Mouse (Mus musculus) G1E-ER4 (cell line): ENCODE results near the gene Plcb4. TPM values are rescaled to one million over a fixed set of nuclear protein-coding genes. Genes with fewer than 3 reads are reported as not detected.

Experiments used
- GATA1 ChIP-seq: IDR thresholded peaks from one replicate; pipeline ENCODE4 v1.8.0; 2012; ENCODE audit warnings: low read length, inconsistent platforms
- polyA plus RNA-seq: library from polyadenylated mRNA; stranded (reverse); fragments of >175 nt; gene quantifications from 2 replicates; pipeline ENCODE4 v1.2.3, GENCODE M21; 2012

Plcb4 gene
- polyA plus RNA-seq, 1 experiment, result not detected

- TF ChIP-seq GATA1, result no peak
These were observed 232.9 kb downstream of the Plcb4 start for GRCm38 (mm10) chr2:135891686-135892085.

- TF ChIP-seq GATA1, result no peak
These were observed 235.8 kb downstream of the Plcb4 start for GRCm38 (mm10) chr2:135894582-135894981.

GRCm38 (mm10) chr2:135898025-135898424 is 239.2 kb downstream of the Plcb4 start:
- no peak for TF ChIP-seq GATA1

- no peak for TF ChIP-seq GATA1
These were observed 242.2 kb downstream of the Plcb4 start for GRCm38 (mm10) chr2:135901015-135901414.

- TF ChIP-seq GATA1, result no peak
These were observed 245.5 kb downstream of the Plcb4 start for GRCm38 (mm10) chr2:135904262-135904661.

GRCm38 (mm10) chr2:135904791-135905190 is 246.0 kb downstream of the Plcb4 start:
- no peak for TF ChIP-seq GATA1

- TF ChIP-seq GATA1, result no peak
These were observed 255.8 kb downstream of the Plcb4 start for GRCm38 (mm10) chr2:135914343-135915261.

GRCm38 (mm10) chr2:135915928-135916327 is 257.1 kb downstream of the Plcb4 start:
- TF ChIP-seq GATA1, result no peak

GRCm38 (mm10) chr2:135917000-135917399 is 258.2 kb downstream of the Plcb4 start:
- no peak for TF ChIP-seq GATA1

GRCm38 (mm10) chr2:135918116-135918515 is 259.3 kb downstream of the Plcb4 start:
- no peak for TF ChIP-seq GATA1

GRCm38 (mm10) chr2:135919641-135920040 is 260.8 kb downstream of the Plcb4 start:
- no peak for TF ChIP-seq GATA1

- no peak for TF ChIP-seq GATA1
These were observed 268.0 kb downstream of the Plcb4 start for GRCm38 (mm10) chr2:135926660-135927343.

GRCm38 (mm10) chr2:135929021-135929720 is 270.4 kb downstream of the Plcb4 start:
- TF ChIP-seq GATA1, result no peak

GRCm38 (mm10) chr2:135930696-135931095 is 271.9 kb downstream of the Plcb4 start:
- TF ChIP-seq GATA1, result no peak

- TF ChIP-seq GATA1, result no peak
These were observed 273.8 kb downstream of the Plcb4 start for GRCm38 (mm10) chr2:135932569-135932968.

GRCm38 (mm10) chr2:135936376-135936775 is 277.6 kb downstream of the Plcb4 start:
- TF ChIP-seq GATA1, result no peak
